Mouse (Mus musculus) kidney, postnatal 14 days (tissue): Measurements from ENCODE around the gene Naaladl2.
A peak's percentile ranks its signal among the peaks of the same experiment; 100 is the strongest.

Experiments
- DNase-seq: peaks from one replicate; pipeline ENCODE4 v3.0.0; 2022; ENCODE audit warnings: mixed read lengths

Naaladl2 gene

GRCm38 (mm10) chr3:24938507-24939182 lies 205.4 kb downstream of the Naaladl2 start:
- DNase-seq, result no peak

- DNase-seq, result no peak
Observed at GRCm38 (mm10) chr3:24921811-24922210, 222.2 kb downstream of the Naaladl2 start.

GRCm38 (mm10) chr3:24921401-24921800 lies 222.7 kb downstream of the Naaladl2 start:
- no peak for DNase-seq

GRCm38 (mm10) chr3:24905425-24905960 lies 238.6 kb downstream of the Naaladl2 start:
- no peak for DNase-seq

GRCm38 (mm10) chr3:24888801-24889200 lies 255.3 kb downstream of the Naaladl2 start:
- no peak for DNase-seq

- DNase-seq, result no peak
Observed at GRCm38 (mm10) chr3:24872254-24872653, 271.8 kb downstream of the Naaladl2 start.

- no peak for DNase-seq
Observed at GRCm38 (mm10) chr3:24852936-24853335, 291.1 kb downstream of the Naaladl2 start.

GRCm38 (mm10) chr3:24796739-24797138 lies 347.3 kb downstream of the Naaladl2 start:
- no peak for DNase-seq

- DNase-seq, result no peak
Observed at GRCm38 (mm10) chr3:24787451-24788148, 356.5 kb downstream of the Naaladl2 start.

GRCm38 (mm10) chr3:24784108-24784507 lies 360.0 kb downstream of the Naaladl2 start:
- DNase-seq, result no peak

- DNase-seq, result peak; percentile 30
Observed at GRCm38 (mm10) chr3:24783462-24783829, 360.6 kb downstream of the Naaladl2 start.

- peak; percentile 2 for DNase-seq
Observed at GRCm38 (mm10) chr3:24782784-24783461, 361.1 kb downstream of the Naaladl2 start.

GRCm38 (mm10) chr3:24781687-24782086 lies 362.4 kb downstream of the Naaladl2 start:
- DNase-seq, result no peak

GRCm38 (mm10) chr3:24778416-24778815 lies 365.6 kb downstream of the Naaladl2 start:
- DNase-seq, result peak; percentile 2

GRCm38 (mm10) chr3:24749055-24749454 lies 395.0 kb downstream of the Naaladl2 start:
- no peak for DNase-seq

GRCm38 (mm10) chr3:24747182-24747856 lies 396.7 kb downstream of the Naaladl2 start:
- DNase-seq, result no peak

- no peak for DNase-seq
Observed at GRCm38 (mm10) chr3:24743946-24744345, 400.1 kb downstream of the Naaladl2 start.

GRCm38 (mm10) chr3:24719181-24719749 lies 424.8 kb downstream of the Naaladl2 start:
- DNase-seq, result no peak

- no peak for DNase-seq
Observed at GRCm38 (mm10) chr3:24714770-24715169, 429.3 kb downstream of the Naaladl2 start.

- no peak for DNase-seq
Observed at GRCm38 (mm10) chr3:24705778-24706423, 438.2 kb downstream of the Naaladl2 start.

GRCm38 (mm10) chr3:24690162-24690915 lies 453.7 kb downstream of the Naaladl2 start:
- DNase-seq, result peak; percentile 6
